Mouse (Mus musculus) heart, postnatal 36 days (tissue): Measurements from ENCODE around the gene Arcn1. TPM values are rescaled to one million over a fixed set of nuclear protein-coding genes. Genes with fewer than 3 reads are reported as not detected.
A peak's percentile ranks its signal among the peaks of the same experiment; 100 is the strongest.

Experiments used
- DNase-seq, 2 experiments: peaks; one replicate each; pipeline ENCODE4 v3.0.0; 2021 to 2022
- intact Hi-C: fragments of 180-260 bp; cut with DNase I; formaldehyde crosslinking; loops from one replicate; pipeline ENCODE4 v1.15.1; 2025
- total RNA-seq, 2 experiments: library from RNA; stranded (reverse); gene quantifications; 2 replicates each; pipeline ENCODE4 v1.2.3; 2021

Arcn1 gene
- total RNA-seq, 2 experiments from 2014 or later = 84.4 to 89.0 TPM

GRCm38 (mm10) chr9:44697866-44698265 lies 69.8 kb downstream of the Arcn1 start:
- DNase-seq = no peak
- intact Hi-C loops = no loop called here

DNA sequence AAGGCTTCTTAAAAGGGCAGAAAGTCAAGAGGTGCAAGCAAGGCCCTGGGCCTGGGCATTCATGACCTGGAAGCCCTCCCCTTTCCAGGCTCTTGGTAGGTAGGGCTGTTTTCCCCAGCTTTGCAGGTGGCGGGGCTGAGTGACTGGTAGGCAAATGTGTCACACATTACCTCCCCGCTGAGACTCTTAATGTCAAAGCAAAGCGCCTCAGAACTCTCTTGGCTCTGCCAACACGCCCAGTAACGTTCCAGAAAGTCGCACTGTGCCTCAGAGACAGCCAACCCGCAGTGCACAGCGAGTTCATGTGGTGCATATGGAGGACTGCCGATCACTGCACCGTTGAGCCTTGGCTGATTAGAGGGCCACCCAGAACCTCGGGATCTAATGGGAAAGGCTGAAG lies 74.6 kb downstream of the Arcn1 start:
- intact Hi-C loops = loop anchor here (2.0 kb wide), 1 partner anchor 40 kb away; no protein-coding TSS in a partner anchor
- DNase-seq = no peak

- peak; percentile 68 to 77 for DNase-seq
- intact Hi-C loops = loop anchor here (2.0 kb wide), 1 partner anchor 41 kb away; no protein-coding TSS in a partner anchor
Measured at GRCm38 (mm10) chr9:44691671-44692520, 75.7 kb downstream of the Arcn1 start.

Other genes starting within 250 kb of the Arcn1 start
- gene Cxcr5, start 206.0 kb downstream of the Arcn1 start, total RNA-seq = under 1 TPM; 0.22 to 0.47 TPM
- 10 to 100 TPM; 82.0 to 85.0 TPM for gene Ddx6, start 163.0 kb downstream of the Arcn1 start, total RNA-seq
- not detected for gene Treh, start 94.6 kb downstream of the Arcn1 start, total RNA-seq
- gene Phldb1, start 32.6 kb downstream of the Arcn1 start, total RNA-seq = 100 to 1,000 TPM; 110 to 140 TPM
- gene Ift46, start 63 bp upstream of the Arcn1 start, total RNA-seq = 10 to 100 TPM; 27.2 to 41.2 TPM
- 10 to 100 TPM in 1 of 2 experiments, 1 to 10 TPM in 1; 9.6 to 10.9 TPM for gene Tmem25, start 31.5 kb upstream of the Arcn1 start, total RNA-seq
- under 1 TPM in 1 of 2 experiments, not detected in 1; 0.41 TPM for gene Ttc36, start 35.2 kb upstream of the Arcn1 start, total RNA-seq
- 10 to 100 TPM; 26.1 to 29.7 TPM for gene Kmt2a, start 113.5 kb upstream of the Arcn1 start, total RNA-seq
- 1,000 to 10,000 TPM; 1,604 to 1,644 TPM for gene Atp5l, start 152.9 kb upstream of the Arcn1 start, total RNA-seq
- 10 to 100 TPM; 40.7 to 44.8 TPM for gene Ube4a, start 197.8 kb upstream of the Arcn1 start, total RNA-seq
- gene Cd3g, start 212.6 kb upstream of the Arcn1 start, total RNA-seq = not detected
- gene Cd3d, start 213.9 kb upstream of the Arcn1 start, total RNA-seq = under 1 TPM in 1 of 2 experiments, not detected in 1; 0.35 TPM
- gene Cd3e, start 241.8 kb upstream of the Arcn1 start, total RNA-seq = under 1 TPM; 0.47 to 0.60 TPM